Mouse (Mus musculus): ENCODE results near the gene 2900011O08Rik.

DNA sequence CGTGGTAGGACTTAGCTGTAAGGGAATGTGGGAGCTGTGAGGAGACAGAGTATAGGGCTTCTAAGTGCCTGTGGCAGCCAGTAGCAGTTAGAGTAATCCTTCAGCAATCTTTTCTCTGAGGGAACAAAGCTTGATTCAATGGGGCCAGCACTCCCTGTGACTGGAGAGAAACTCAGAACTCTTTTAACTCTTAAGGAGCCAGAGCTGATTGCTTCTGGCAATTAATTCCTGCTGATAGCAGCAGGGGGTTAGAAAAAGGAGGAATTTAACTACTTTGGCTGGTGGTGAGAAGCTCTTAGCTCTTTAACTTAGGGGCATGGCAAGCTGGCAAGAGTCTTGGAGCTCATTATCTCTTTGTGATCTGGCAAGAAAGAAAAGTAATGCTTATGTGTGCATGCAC, 72.1 kb downstream of the 2900011O08Rik start:
- TF ChIP-seq CTCF (IDR thresholded peaks at IDR 0.05; ENCODE audit: borderline replicate concordance, insufficient read depth, low read depth, low read length) (no peak), POLR2A (IDR thresholded peaks at IDR 0.05; ENCODE audit: borderline replicate concordance, insufficient read depth, low read length) (no peak)
